In the genomic region with DNA sequence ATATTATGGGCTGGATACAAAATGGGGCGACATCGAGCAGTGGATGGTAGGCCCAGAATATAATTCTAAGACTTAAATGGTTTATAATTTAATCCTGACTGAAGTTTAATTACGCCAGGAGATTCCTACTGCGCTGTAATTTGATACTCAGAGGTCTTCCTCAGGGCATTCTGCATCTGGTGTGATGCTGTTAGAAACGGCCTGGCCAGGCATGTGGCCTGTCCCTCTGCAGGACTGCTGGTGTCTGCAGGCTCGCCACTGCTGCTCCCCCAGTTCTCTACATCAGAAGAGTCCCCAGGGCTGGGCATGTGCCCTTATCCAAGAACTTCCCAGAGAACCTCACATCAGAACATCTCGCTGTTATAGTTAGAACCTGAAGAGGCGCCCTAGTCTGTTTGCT, we compare ENCODE assay signal across 12 mouse cellular contexts.
DNase-seq lines count a peak whose midpoint lies in the region; ATAC-seq and TF ChIP-seq lines count a peak whose summit lies in the region.
"Had no signal": no experiment of that assay in that cellular context is flagged by ENCODE, and none has a peak within 500 bp of the region (broad histone marks: within the 10 kb centered on the region; RNA-seq: fewer than 3 reads in every experiment).

No protein-coding gene starts in this region.

- H3K4me1 ChIP-seq in forebrain, embryonic 10.5 days = peaks cover 18% of the 10 kb centered on the region
- no peaks in the 10 kb centered on the region for H3K4me1 ChIP-seq in forebrain, embryonic 15.5 days
- H3K4me1 ChIP-seq in kidney, embryonic 14.5 days (ENCODE audit: control insufficient read depth, insufficient read depth, low read length) = peaks cover 20% of the 10 kb centered on the region
- peaks cover 40% of the 10 kb centered on the region for H3K4me1 ChIP-seq in heart, postnatal 0 days (ENCODE audit: control insufficient read depth, insufficient read depth)

- no peak overlapping the region for H3K4me3 ChIP-seq in forebrain, embryonic 10.5 days
- H3K4me3 ChIP-seq in forebrain, embryonic 15.5 days = no peak overlapping the region
- no peak overlapping the region for H3K4me3 ChIP-seq in kidney, embryonic 14.5 days (ENCODE audit: low read length)
- H3K4me3 ChIP-seq in heart, postnatal 0 days (ENCODE audit: low read depth, low read length) = no peak overlapping the region
- H3K4me3 ChIP-seq: liver, embryonic 15.5 days; midbrain, embryonic 12.5 days had no signal

- no peaks in the 10 kb centered on the region for H3K9me3 ChIP-seq in forebrain, embryonic 10.5 days
- H3K9me3 ChIP-seq in forebrain, embryonic 15.5 days = no peaks in the 10 kb centered on the region
- H3K9me3 ChIP-seq in kidney, embryonic 14.5 days (ENCODE audit: control insufficient read depth, low read length) = no peaks in the 10 kb centered on the region
- no peaks in the 10 kb centered on the region for H3K9me3 ChIP-seq in heart, postnatal 0 days (replicated peaks; ENCODE audit: control insufficient read depth, low read length)
- H3K9me3 ChIP-seq: liver, embryonic 15.5 days; midbrain, embryonic 12.5 days had no signal

- no peaks in the 10 kb centered on the region for H3K36me3 ChIP-seq in forebrain, embryonic 10.5 days (replicated peaks)
- H3K36me3 ChIP-seq in forebrain, embryonic 15.5 days = no peaks in the 10 kb centered on the region
- no peaks in the 10 kb centered on the region for H3K36me3 ChIP-seq in kidney, embryonic 14.5 days (ENCODE audit: control insufficient read depth, insufficient read depth, low read length)
- H3K36me3 ChIP-seq in heart, postnatal 0 days (replicated peaks; ENCODE audit: control insufficient read depth, insufficient read depth, low read length) = peaks cover 48% of the 10 kb centered on the region
- H3K36me3 ChIP-seq: liver, embryonic 15.5 days; midbrain, embryonic 12.5 days had no signal

- 50% methylated on average over 8 of the region's 8 CpGs for WGBS in forebrain, embryonic 10.5 days
- 72% methylated on average over 8 of the region's 8 CpGs for WGBS in forebrain, embryonic 15.5 days
- WGBS in kidney, embryonic 14.5 days = 48% methylated on average over 8 of the region's 8 CpGs
- WGBS in heart, postnatal 0 days = 55% methylated on average over 8 of the region's 8 CpGs

- no peak for TF ChIP-seq CTCF in heart, postnatal 0 days (IDR thresholded peaks at IDR 0.05; ENCODE audit: low read depth)

- no peak for ATAC-seq in forebrain, embryonic 15.5 days (replicated peaks)
- peak; percentile 76 for ATAC-seq in kidney, embryonic 14.5 days (ENCODE audit: low FRiP score, low TSS enrichment)
- ATAC-seq in heart, postnatal 0 days (ENCODE audit: insufficient read depth, low read depth) = 0 out of 2 replicates have a peak, but pooled peaks have one; percentile 10

- H3K9ac ChIP-seq in forebrain, embryonic 15.5 days (replicated peaks) = no peak overlapping the region
- no peak overlapping the region for H3K9ac ChIP-seq in kidney, embryonic 14.5 days (ENCODE audit: low read depth, low read length)
- H3K9ac ChIP-seq in heart, postnatal 0 days (replicated peaks; ENCODE audit: low read depth, low read length) = no peak overlapping the region
- H3K9ac ChIP-seq: liver, embryonic 15.5 days; midbrain, embryonic 12.5 days had no signal

- TF ChIP-seq EP300 in heart, postnatal 0 days (IDR thresholded peaks at IDR 0.05; ENCODE audit: low read depth) = no peak

- no peak for DNase-seq in forebrain, embryonic 10.5 days (ENCODE audit: extremely low spot score, low spot score)
- no peak for DNase-seq in kidney, adult 11 months
- peak; percentile 14 for DNase-seq in MN1 (ENCODE audit: low spot score)
- no peak for DNase-seq in heart, postnatal 0 days (ENCODE audit: low spot score)
- no peak for DNase-seq in cerebellum, postnatal 14 days
- DNase-seq in testis, postnatal 14 days (ENCODE audit: low spot score) = no peak
- DNase-seq: cerebellum, adult 11-12 months; thymus, postnatal 36 days had no signal

- no peaks in the 10 kb centered on the region for H3K27me3 ChIP-seq in forebrain, embryonic 10.5 days (ENCODE audit: poor library complexity, severe bottlenecking)
- H3K27me3 ChIP-seq in forebrain, embryonic 15.5 days = no peaks in the 10 kb centered on the region
- no peaks in the 10 kb centered on the region for H3K27me3 ChIP-seq in kidney, embryonic 14.5 days (ENCODE audit: control insufficient read depth, insufficient read depth, low read length)
- H3K27me3 ChIP-seq in heart, postnatal 0 days (ENCODE audit: control insufficient read depth, insufficient read depth, low read length) = no peaks in the 10 kb centered on the region
- H3K27me3 ChIP-seq: liver, embryonic 15.5 days; midbrain, embryonic 12.5 days had no signal

- H3K4me2 ChIP-seq in forebrain, embryonic 15.5 days (replicated peaks) = no peak overlapping the region
- no peak overlapping the region for H3K4me2 ChIP-seq in kidney, embryonic 14.5 days (replicated peaks; ENCODE audit: low read depth, low read length)
- no peak overlapping the region for H3K4me2 ChIP-seq in heart, postnatal 0 days (ENCODE audit: low read depth, low read length)
- H3K4me2 ChIP-seq: liver, embryonic 15.5 days; midbrain, embryonic 12.5 days had no signal

- peak overlapping the region; percentile 56; the same call in 1 of the 2 replicates for H3K27ac ChIP-seq in forebrain, embryonic 10.5 days
- H3K27ac ChIP-seq in forebrain, embryonic 15.5 days (replicated peaks) = no peak overlapping the region
- 0 out of 2 replicates have a peak overlapping the region, but pooled peaks have one; percentile 47 for H3K27ac ChIP-seq in kidney, embryonic 14.5 days (ENCODE audit: low read depth, low read length)
- peak overlapping the region; percentile 80 for H3K27ac ChIP-seq in heart, postnatal 0 days (ENCODE audit: low read depth)
- H3K27ac ChIP-seq: liver, embryonic 15.5 days; midbrain, embryonic 12.5 days had no signal
